Mouse (Mus musculus) layer of hippocampus, adult 18-20 months (tissue): ENCODE results near the gene Capn15. TPM values are rescaled to one million over a fixed set of nuclear protein-coding genes. Genes with fewer than 3 reads are reported as not detected.
A peak's percentile ranks its signal among the peaks of the same experiment; 100 is the strongest.

Experiments
- DNase-seq, 2 experiments: peaks; one replicate each; pipeline ENCODE4 v3.0.0; 2022; ENCODE audit warnings: low spot score in 2 of 2
- total RNA-seq, 2 experiments: library from RNA; stranded (reverse); gene quantifications; 2 replicates each; pipeline ENCODE4 v1.2.3; 2021

Capn15 gene
- total RNA-seq, 2 experiments from 2014 or later = 50.6 to 54.1 TPM

DNA sequence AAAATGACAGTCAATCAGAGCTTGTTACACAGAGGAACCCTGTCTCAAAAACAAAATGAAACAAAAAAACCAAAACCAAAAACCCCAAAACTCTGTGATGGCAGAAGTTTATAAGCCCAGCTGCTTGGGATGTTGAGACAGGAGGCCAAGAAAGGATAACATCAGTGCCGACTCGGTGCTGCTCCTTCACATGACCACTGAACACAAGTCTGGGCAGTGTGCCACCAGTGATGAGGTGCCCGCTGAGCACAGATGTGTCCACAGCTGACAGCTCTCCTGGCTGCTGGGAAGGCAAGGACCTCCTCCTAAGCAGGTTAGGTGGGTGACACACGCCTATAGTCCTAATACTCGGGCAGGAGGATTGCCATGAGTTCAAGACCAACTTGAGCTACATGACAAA, 63.5 kb downstream of the Capn15 start:
- no peak for DNase-seq

DNA sequence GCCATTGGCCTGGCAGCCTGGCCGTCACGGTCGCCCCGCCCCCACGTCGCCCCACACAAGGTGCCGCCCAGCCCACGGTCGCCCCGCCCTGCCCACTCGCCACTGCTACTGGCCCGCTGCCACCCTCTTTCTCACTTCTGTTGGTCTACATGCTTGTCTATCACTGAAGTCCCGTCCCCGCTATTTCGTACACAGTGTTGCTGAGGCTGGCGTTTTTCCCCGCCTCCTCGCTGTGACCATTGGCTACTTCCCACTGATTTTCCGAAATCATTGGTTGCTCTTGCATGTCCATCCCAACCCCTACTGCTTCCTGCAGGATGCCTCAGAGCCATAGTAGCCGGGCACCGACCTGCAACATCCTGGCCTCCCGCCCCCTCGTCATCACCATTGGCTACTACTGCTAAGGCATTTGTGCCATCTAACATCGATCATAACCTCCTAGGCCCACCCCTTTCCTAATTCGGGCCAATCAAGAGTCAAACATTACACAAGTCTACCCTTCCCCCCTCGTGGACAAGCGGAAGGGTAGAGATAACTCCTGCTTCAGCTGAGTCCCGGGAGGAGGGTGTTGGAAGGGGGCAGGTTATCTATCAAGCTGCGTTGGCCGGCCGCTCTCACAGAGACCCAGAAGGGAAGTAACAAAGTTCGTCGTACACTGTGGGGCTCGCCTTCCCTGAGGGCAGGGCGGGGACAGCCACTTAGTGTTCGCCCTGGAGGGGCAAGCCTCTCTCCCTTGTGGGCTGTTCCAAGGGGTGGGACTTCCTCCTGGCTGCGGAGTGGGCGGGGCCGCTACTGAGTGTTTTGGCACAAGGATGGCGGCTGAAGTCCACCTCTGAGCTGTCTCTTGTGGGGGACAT, 65.6 kb downstream of the Capn15 start:
- peak; percentile 100 for DNase-seq

DNA sequence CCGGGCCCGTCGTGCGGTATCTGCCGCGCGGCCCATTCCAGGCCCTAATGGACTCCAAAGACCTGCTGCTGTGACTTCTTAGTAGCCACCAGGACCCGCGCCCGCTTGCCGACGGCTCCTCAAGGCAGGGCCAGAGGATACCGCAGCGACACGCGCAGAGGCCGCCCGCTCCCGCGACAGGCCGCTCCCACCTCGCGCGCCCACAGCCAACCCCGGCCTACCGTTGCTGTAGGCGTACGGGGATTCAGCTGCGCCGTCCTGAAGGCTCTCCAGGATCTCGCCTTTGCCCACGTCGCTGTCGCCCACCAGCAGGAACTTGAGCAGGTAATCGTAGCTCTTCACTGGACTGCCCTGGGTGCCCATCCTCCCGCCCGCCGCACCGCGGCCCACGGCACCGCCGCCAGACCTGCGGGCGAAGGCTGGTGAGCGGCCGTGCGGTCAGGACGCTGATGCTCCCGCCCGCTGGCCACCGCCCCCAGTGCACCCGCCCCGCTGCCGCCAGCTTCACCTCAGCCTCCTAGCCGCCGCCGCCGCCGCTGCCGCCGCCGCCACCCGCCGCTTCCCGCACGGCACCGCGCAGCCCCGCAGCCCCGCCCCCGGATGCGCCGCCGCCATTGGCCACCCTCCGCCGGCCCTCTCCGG, 66.3 kb downstream of the Capn15 start, which contains the start of gene Rab40c:
TSS of gene Rab40c (minus strand) at position 584 of the 642 bp plus-strand sequence.
- DNase-seq = peak in 1 of 2 experiments; percentile 62

DNA sequence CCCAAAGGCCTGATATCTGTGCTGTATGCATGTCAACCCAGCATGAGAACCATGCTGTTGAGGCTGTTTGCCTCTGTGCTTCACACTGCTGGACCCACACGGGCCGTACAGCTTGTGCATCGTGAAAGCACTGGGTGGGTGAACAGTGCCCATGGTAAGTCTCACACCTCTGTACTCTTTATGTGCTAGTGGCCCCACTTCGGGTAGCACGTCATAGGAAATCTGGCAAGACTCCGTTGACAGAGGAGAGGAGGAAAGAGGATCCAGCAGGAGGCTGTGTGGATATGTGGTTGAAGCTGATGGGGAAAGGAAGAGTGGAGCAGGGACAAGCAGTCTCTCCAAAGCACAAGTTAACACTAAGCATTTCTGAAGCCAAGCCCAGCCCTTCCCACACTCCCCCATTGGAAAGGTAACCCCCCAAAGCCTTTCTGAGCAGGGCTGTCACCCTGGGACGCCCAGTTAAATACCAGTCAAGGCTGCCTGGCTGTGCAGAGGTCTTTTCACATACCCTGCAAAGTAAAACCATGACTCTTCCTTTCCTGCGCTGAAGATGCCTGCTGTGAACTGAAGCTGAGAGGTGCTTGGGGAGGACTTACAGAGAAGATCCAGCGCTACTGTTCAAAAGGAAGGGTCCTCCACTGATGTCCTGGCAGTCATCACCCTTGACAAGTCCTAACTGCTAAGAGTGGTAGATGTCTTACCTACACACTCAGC, 67.4 kb downstream of the Capn15 start:
- no peak for DNase-seq

DNA sequence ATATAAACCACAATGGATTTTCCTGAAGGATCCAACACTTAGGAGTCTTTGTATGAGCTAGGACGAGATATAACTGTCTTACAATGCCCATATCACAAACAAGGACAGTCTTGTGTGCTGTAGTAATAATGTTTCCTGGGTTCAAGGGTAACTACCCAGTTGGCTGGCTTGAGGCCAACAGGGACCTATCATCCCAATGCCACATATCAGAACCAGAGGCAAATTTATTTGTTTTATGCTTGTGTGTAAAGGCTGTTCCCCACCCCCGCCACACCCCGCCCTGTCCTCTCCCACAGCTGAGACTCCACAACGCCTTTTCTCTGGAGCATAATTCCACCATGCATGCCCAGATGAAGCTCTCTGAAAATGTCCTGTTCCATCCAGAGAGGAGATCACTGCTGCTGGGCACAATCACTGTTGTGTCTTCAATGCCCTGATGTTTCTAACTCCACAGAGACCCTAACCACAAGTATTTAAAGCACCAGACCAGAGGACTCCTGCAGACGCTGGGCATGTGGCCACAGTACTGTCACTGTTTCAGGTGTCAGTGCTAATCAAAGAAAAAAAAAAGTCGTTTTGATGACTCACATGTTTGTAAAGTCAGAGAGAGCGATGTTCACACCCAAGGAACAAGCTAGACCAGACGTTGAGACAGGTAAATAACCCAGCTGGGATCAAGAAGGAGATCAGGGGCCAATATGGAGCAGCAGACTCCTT, 68.5 kb downstream of the Capn15 start:
- no peak for DNase-seq

DNA sequence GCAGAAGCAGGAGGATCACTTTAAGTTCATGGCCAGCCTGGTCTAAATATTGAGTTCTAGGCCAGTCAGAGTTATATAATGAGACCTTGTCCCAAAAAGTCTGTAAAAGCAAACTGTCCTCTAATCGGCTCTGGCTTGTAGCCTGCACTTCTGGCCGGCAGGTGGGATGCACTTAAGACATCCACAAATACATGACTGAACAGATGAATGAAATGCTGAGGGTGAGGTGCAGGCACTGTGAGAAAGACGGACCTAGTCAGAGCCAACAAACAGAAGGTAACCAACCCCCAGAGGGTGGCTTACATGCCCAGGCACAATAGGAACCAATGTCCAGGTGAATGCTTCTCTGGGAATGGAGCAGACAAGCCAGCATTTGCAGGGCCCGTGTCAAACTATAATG, 71.3 kb downstream of the Capn15 start:
- DNase-seq = no peak

DNA sequence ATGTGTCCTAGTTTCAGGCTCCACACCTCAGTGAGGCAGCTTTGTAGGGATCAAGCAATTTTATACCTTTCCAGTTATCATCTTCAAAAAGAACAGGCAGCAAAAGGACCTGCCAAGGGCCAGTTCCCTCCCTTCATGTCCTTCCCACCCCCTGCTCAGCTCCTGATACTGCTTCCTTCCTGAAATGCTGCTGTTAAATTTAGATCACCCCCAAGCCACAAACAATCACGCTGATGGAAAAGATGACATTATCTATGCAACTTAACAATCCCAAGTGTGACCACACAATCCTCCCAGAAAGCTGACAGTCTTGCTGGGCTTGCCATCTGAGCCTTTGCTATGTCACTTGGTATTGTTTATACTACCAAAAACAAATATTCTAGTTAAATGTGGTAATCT, 71.7 kb downstream of the Capn15 start:
- DNase-seq = no peak

DNA sequence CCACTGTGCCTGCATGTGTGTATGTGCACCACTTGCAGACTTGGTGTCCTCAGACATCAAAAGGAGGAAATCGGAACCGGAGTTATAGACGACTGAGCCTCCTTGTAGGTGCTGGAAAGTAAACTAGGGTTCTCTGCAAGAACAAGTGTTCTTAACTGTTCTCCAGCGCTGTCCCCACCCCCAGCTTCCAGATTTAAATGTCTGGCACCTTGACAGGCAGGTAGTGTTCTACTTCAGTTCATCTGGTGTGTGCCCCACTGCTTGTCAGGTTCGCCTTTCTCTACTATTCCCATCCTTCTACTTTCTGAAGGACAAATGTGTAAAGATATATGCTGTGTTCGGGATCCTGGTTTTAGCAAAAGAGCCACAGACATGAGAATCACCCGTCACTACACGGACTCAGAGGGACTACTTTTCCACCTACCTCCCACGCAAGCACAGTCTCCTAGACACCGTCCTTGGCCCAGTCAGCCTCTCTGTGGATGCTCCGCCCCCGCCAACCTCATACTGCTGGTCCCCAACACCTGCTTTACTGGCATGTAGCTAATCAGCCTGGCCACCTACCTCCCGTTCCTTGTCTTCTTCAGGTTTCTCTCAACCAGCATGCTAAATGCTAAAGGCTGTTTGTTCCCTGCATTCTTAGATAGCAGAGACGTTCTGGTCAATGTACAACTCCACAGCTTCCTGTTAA, 72.3 kb downstream of the Capn15 start:
- peak; percentile 46 to 80 for DNase-seq

DNA sequence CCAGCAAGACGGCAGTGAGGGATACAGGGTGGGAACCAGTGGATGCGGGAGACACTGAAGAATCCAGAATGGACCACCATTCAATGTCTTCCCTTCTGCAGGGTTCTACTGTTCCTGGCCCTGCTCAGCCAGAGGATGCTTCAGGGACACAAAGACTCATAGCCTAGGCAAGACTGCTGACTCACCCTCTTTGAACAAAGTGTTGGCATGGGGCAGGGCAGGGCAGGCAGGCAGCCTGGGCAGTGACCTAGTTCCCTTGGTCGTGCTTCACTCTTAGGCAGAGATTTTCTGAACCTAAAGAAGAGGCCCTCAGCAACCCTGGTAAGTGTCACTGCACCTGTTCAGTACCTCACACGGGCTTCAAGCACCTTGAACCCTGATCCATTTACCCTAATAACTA, 73.8 kb downstream of the Capn15 start:
- DNase-seq = no peak

Other genes starting within 250 kb of the Capn15 start
- under 1 TPM in 1 of 2 experiments, not detected in 1; 0.13 TPM for gene Mslnl, start 249.8 kb downstream of the Capn15 start, total RNA-seq
- 1 to 10 TPM in 1 of 2 experiments, under 1 TPM in 1; 0.46 to 1.2 TPM for gene Msln, start 231.4 kb downstream of the Capn15 start, total RNA-seq
- 10 to 100 TPM; 30.6 to 38.5 TPM for gene Narfl, start 212.0 kb downstream of the Capn15 start, total RNA-seq
- 100 to 1,000 TPM; 103 to 109 TPM for gene Haghl, start 200.1 kb downstream of the Capn15 start, total RNA-seq
- under 1 TPM; 0.36 to 0.40 TPM for gene Ccdc78, start 199.2 kb downstream of the Capn15 start, total RNA-seq
- 10 to 100 TPM; 88.8 to 99.3 TPM for gene Fam173a, start 192.9 kb downstream of the Capn15 start, total RNA-seq
- gene AC134908.4, start 190.1 kb downstream of the Capn15 start, total RNA-seq = 1 to 10 TPM in 1 of 2 experiments, under 1 TPM in 1; 0.47 to 1.8 TPM
- gene Metrn, start 188.7 kb downstream of the Capn15 start, total RNA-seq = 10 to 100 TPM; 81.1 to 83.3 TPM
- 100 to 1,000 TPM; 664 to 720 TPM for gene Fbxl16, start 176.7 kb downstream of the Capn15 start, total RNA-seq
- 10 to 100 TPM; 22.6 to 26.4 TPM for gene Wdr24, start 162.2 kb downstream of the Capn15 start, total RNA-seq
- gene Jmjd8, start 156.9 kb downstream of the Capn15 start, total RNA-seq = 10 to 100 TPM; 52.7 to 55.5 TPM
- 100 to 1,000 TPM; 158 to 165 TPM for gene Stub1, start 152.4 kb downstream of the Capn15 start, total RNA-seq
- 10 to 100 TPM; 42.1 to 43.4 TPM for gene Rhbdl1, start 148.5 kb downstream of the Capn15 start, total RNA-seq
- 10 to 100 TPM; 21.9 to 22.1 TPM for gene Gm20683, start 144.0 kb downstream of the Capn15 start, total RNA-seq
- 100 to 1,000 TPM in 1 of 2 experiments, 10 to 100 TPM in 1; 98.3 to 109 TPM for gene Rhot2, start 140.9 kb downstream of the Capn15 start, total RNA-seq
- 10 to 100 TPM; 20.1 to 21.7 TPM for gene Wdr90, start 124.3 kb downstream of the Capn15 start, total RNA-seq
- 10 to 100 TPM; 23.3 to 23.7 TPM for gene Mcrip2, start 117.0 kb downstream of the Capn15 start, total RNA-seq
- 10 to 100 TPM; 36.3 TPM for gene Mettl26, start 110.7 kb downstream of the Capn15 start, total RNA-seq
- 1 to 10 TPM; 1.7 to 2.2 TPM for gene Wfikkn1, start 104.9 kb downstream of the Capn15 start, total RNA-seq
- 10 to 100 TPM; 49.4 to 54.7 TPM for gene Rab40c, start 66.1 kb downstream of the Capn15 start, total RNA-seq
- 100 to 1,000 TPM; 108 to 113 TPM for gene Pigq, start 40.9 kb downstream of the Capn15 start, total RNA-seq
- under 1 TPM; 0.32 to 0.36 TPM for gene Nhlrc4, start 40.8 kb downstream of the Capn15 start, total RNA-seq
- gene A930017K11Rik, start 33.2 kb downstream of the Capn15 start, total RNA-seq = under 1 TPM; 0.99 TPM
- gene Rab11fip3, start 83.8 kb upstream of the Capn15 start, total RNA-seq = 100 to 1,000 TPM; 106 TPM
- gene Decr2, start 104.5 kb upstream of the Capn15 start, total RNA-seq = 10 to 100 TPM; 27.4 to 29.7 TPM
- 1 to 10 TPM; 3.8 to 5.8 TPM for gene Nme4, start 109.8 kb upstream of the Capn15 start, total RNA-seq
- 10 to 100 TPM; 12.0 to 13.2 TPM for gene Tmem8, start 127.5 kb upstream of the Capn15 start, total RNA-seq
- gene Mrpl28, start 137.7 kb upstream of the Capn15 start, total RNA-seq = 10 to 100 TPM; 68.8 to 70.0 TPM
- gene Axin1, start 152.9 kb upstream of the Capn15 start, total RNA-seq = 10 to 100 TPM; 28.3 to 28.5 TPM
- gene Pdia2, start 213.3 kb upstream of the Capn15 start, total RNA-seq = under 1 TPM; 0.18 to 0.35 TPM
- 10 to 100 TPM; 32.4 to 41.9 TPM for gene Rgs11, start 217.2 kb upstream of the Capn15 start, total RNA-seq
- 10 to 100 TPM; 64.8 to 65.1 TPM for gene Arhgdig, start 222.0 kb upstream of the Capn15 start, total RNA-seq